Mouse (Mus musculus) lung, postnatal 0 days (tissue): ENCODE measurements around the gene Pkdcc.

ENCODE experiments used
- CTCF ChIP-seq: IDR thresholded peaks from 2 replicates; pipeline ENCODE4 v1.5.1; 2016; ENCODE audit warnings: antibody characterized with exemption, mild to moderate bottlenecking
- EP300 ChIP-seq: IDR thresholded peaks from 2 replicates; pipeline ENCODE4 v1.6.1; 2016; ENCODE audit warnings: antibody characterized with exemption, mild to moderate bottlenecking, control low read depth

DNA sequence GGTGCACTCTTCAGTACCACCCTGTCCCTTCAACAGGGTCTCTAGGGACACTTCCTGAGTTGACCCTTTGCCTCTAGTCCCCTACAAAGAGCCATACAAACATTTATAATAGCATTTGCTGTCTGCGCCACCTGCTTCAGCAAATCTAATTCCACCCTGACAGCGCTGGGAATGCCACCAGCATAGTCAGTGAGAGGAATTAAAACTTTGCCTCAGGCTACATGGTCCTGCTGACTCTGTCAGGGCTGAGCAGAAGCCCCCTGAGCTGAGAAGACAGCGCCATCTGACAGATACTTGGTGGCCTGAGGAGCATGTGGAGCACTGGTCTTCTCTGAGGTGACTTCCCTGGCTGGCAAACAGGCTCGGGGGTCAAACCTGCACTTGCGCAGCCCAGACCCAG lies 14.6 kb upstream of the Pkdcc start:
- no peak for TF ChIP-seq CTCF
- no peak for TF ChIP-seq EP300
